Mouse (Mus musculus) small intestine, adult 2 months (tissue): ENCODE results near the gene Ddx18.

Experiments
- CTCF ChIP-seq: fragments of 200-500 bp; IDR thresholded peaks from 2 replicates; pipeline ENCODE4 v1.5.1; 2012; ENCODE audit warnings: low read depth, mild to moderate bottlenecking, control low read depth, inconsistent platforms, low read length, moderate library complexity, mixed read lengths; ENCODE audit not compliant: insufficient replicate concordance, insufficient read length; ENCODE audit errors: extremely low read depth
- POLR2A ChIP-seq: fragments of 200-500 bp; IDR thresholded peaks from 2 replicates; pipeline ENCODE4 v1.6.1; 2012; ENCODE audit warnings: low read depth, mild to moderate bottlenecking, control low read depth, inconsistent platforms, low read length, moderate library complexity

GRCm38 (mm10) chr1:121601084-121601483, 33.3 kb upstream of the Ddx18 start:
- TF ChIP-seq POLR2A (no peak), CTCF (peak; percentile 27; the same call in 1 of the 2 replicates)
